Mouse (Mus musculus) A20 (cell line): ENCODE results near the gene Pik3r6.
A peak's percentile ranks its signal among the peaks of the same experiment; 100 is the strongest.

Experiments
- DNase-seq: peaks from one replicate; pipeline ENCODE4 v3.0.0-alpha.2; 2011; ENCODE audit warnings: low read depth, low spot score

Pik3r6 gene

DNA sequence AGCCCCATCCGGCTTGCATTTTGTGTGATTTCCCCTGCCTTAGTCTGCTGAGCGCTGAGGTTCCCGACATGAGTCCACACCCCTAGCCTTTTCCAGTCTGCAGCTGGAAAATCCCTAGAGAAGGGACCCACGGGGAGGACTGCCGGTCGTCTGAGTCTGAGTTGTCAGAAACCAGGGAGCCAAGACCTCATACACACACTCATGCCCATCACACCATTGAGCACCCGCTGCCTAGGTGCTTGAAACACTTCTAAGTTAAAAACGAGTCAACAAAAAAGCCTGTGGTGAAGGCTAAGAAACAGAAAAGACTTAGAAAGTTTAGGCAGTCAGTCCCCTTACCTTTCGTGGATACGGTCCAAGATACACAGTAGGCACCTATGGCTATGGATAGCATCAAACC lies 15.1 kb upstream of the Pik3r6 start:
- no peak for DNase-seq

DNA sequence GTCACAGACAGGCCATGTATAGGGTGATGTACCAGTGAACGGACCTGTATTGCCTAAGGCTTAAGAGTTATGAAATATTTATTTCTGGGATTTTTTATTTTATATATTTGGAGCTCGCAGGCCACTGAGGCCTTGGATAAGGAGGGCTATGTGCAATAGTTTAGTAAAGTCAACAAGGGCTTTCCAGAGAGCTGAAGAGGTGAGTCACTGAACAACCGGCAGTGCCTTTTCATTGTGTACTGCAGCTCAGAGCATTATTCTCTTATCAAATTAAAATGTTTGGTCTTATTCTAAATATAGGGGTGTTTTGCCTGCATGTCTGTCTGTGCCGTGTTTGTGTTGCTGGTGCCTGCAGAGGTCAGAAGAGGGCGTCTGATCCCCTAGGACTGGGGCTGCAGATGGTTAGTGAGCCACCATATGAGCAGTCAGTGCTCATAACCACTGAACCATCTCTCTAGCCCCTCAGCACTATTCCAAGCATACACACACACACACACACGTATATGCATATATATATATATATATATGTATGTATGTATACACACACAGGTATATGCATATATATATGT lies 14.5 kb upstream of the Pik3r6 start:
- no peak for DNase-seq

- no peak for DNase-seq
Observed at GRCm38 (mm10) chr11:68489236-68489635, 13.6 kb upstream of the Pik3r6 start.

DNA sequence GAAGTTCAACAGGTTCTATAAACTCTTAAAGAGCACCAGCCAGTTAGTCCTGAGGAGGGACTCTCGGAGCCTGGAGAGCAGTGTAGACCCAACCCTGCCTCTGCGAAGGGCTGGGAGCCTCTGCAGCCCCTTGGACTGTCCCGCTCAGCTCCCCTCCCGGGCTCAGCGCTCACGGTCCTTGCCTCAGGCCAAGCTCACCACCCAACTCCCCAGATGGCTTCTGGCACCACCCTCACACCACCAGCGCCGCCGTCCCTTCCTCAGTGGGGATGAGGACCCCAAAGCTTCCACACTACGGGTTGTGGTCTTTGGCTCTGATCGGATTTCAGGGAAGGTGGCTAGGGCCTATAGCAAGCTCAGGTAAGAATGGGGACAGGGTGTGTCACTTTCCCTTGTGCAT lies 10.2 kb upstream of the Pik3r6 start:
- DNase-seq: no peak

GRCm38 (mm10) chr11:68493760-68494159 lies 9.1 kb upstream of the Pik3r6 start:
- DNase-seq: no peak

DNA sequence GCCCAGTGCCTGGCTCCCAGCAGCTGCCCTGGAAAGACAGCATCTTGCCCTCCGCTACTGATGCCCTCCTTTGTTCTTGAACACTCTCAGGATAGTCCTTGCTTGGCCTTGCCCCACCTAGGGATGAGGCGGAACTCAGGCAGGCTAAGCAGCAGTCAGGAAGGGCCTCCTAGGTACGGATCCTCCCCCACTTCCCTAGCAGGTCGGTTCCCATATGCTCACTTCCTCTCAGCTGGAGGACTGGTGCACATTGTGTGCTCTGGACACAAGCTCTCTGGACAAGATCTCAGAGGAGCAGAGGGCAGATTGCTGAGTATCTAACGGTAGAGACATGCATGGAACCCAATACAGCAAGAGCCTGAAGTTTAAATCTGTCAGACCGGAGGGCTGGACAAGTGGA lies 5.7 kb upstream of the Pik3r6 start:
- no peak for DNase-seq

DNA sequence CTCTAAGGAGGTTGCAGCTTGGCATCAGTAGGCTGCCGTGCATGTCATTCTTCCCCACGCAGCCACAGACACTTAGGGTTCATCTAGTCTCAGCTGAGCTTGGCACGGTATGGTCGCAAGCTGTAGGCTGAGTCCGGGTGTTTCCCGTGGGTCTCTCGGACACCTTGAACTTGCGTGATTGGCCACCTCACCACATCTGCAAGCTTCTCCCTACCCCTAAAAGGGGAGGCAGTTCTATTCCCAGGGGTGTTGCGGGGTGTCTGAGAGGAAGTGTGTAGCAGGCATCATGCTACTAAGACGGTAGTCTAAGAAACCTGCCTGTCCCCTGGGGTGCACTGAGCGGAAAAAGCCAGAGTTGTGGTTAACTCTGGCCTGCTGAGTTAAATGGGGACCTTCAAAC lies 4.3 kb upstream of the Pik3r6 start:
- peak; percentile 71 for DNase-seq

DNA sequence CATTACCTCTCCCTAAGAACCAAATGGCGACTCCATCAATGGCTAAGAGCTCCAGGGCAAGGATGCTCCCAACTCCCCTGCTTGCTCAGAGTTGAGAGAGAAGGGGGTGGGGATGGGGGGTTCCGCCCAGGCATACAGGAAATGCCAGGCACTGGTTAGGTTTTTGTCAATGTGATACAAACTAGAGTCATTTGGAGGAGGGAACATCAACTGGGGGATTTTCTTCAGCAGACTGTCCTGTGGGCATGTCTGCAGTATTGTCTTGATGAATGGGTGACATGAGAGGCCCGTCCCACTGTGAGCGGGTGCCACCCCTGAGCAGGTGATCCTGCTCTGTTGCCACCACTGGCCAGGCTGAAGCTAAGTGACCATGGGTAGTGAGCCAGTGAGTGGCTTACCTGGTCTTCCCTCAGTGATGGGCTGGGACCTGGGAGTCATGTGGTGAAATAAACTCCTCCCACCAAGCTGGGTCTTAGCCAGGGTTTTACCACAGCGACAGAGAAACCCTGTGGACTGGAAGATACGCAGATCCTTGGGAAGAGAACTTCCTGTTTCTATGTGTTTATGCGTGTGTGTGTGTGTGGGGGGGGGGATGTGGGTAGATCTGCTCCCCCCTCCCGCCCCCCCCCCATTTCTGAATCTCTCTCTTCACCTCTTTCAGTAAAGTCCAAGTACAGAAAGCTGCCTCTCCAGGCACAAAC lies 3.7 kb upstream of the Pik3r6 start:
- DNase-seq: no peak

GRCm38 (mm10) chr11:68500949-68501350 lies 1.9 kb upstream of the Pik3r6 start:
- DNase-seq: no peak

GRCm38 (mm10) chr11:68502408-68502807 lies 411 bp upstream of the Pik3r6 start:
- peak; percentile 23 for DNase-seq

DNA sequence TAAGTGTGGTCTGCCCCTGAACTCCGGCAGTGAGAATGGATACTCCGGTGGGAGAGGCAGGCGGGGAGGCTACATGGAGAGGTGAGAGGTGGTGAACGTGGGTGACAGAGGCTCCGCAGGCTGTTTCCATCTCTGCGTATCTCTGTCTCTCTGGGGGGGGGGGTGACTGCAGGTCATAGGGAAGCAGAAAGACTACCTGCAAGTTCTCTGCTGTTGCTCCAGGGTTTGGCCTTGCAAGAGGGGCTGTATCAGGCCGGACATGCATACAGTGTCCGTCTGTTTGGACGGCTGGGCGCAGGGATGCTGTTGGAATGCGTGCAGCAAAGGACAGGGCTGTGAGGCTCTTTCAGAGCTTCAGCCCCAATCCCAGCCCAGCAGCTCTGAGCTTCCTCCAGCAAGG lies 2.1 kb downstream of the Pik3r6 start:
- DNase-seq: no peak

DNA sequence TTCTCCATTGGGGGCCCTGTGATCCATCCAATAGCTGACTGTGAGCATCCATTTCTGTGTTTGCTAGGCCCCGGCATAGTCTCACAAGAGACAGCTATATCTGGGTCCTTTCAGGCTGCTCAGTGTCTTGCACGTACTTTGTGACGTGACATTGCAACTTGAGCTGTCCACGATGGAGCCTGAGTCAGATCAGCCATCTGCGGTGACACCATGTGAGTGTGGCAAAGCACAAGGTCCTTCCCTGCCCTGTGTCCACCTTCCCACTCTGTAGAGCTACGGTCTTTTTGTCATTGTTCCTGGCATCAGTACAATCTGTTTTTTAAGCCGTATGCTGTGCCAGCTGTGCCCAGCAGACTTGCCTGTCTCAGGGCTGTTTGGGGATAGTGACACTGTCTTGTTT lies 4.4 kb downstream of the Pik3r6 start:
- DNase-seq: no peak

DNA sequence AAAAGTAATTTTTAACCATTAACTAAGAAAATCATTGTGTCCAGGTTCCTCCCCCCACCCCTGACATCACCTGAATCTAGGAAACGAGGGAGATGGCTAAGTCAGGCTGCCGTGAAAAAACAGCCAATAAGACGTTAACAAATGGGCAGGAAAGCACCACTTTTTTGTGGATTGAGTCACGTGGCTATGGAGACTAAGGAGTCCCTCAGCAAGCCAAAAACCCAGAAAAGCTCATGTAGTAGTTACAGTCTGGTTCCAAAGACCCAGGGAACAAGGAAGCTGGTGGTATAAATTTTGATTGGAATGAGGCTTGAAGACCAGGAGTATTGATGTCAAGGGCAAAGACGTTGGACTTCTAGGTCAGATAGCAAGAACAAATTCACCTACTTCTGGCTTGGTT lies 5.8 kb downstream of the Pik3r6 start:
- DNase-seq: no peak

DNA sequence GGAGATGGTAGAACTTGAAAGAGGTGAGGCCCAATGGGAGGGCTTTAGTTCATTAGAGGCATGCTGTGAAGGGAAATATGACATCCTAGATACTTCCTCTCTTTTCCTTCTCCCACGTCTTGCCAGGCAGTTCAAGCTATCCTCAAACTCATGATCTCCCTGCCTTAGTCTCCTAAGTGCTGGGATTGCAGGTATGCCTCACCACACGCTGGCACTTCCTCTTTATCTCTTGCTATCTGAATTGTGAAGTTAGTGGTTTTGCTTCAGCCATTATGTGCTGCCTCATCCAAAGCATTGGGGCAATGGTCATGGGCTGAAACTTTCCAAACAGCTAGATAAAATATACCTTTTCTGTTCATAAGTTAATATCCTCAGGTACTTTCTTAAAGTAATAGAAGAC lies 6.4 kb downstream of the Pik3r6 start:
- DNase-seq: no peak

DNA sequence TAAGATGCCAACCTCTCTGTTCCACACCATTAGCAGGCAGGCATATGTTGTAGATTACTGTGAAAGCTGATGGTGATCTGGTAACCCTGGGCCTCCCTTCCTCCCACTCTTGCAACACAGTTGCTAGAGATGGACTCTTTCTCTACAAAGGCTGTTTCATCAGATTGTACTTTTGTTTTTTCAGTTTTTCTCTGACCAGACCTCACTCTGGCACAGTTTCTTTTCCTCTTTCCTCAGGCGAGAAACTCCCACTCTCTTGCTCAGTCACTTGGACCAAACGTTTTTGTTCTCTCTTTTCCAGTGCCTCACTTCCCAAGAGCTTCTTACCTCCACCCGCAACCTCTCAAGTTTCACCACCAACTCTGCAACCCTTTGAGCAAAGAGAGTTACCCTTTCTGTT lies 11.2 kb downstream of the Pik3r6 start:
- no peak for DNase-seq

GRCm38 (mm10) chr11:68519362-68519761 lies 16.5 kb downstream of the Pik3r6 start:
- no peak for DNase-seq

- DNase-seq: no peak
Observed at GRCm38 (mm10) chr11:68519815-68520214, 17.0 kb downstream of the Pik3r6 start.

GRCm38 (mm10) chr11:68520439-68520838 lies 17.6 kb downstream of the Pik3r6 start:
- no peak for DNase-seq

DNA sequence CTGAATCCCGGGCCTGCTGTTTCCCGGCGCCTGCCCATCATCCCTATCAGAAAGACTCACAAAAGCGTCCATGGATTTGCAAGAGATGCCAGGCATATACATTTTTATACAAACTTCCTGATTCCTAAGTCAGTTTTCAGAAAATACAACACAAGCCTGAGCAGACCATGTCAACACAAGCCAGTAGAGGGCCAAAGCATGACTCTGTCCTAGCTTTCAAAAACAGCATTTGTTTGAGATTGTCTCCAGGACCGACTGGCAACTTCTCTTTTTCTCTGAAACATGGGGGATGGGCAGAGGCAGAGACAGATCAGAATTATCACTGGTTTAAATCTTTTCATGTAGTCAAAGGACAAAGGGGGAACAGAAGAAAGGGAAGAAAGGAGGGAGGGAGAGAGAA lies 18.5 kb downstream of the Pik3r6 start:
- no peak for DNase-seq

- no peak for DNase-seq
Observed at GRCm38 (mm10) chr11:68526441-68526840, 23.6 kb downstream of the Pik3r6 start.

DNA sequence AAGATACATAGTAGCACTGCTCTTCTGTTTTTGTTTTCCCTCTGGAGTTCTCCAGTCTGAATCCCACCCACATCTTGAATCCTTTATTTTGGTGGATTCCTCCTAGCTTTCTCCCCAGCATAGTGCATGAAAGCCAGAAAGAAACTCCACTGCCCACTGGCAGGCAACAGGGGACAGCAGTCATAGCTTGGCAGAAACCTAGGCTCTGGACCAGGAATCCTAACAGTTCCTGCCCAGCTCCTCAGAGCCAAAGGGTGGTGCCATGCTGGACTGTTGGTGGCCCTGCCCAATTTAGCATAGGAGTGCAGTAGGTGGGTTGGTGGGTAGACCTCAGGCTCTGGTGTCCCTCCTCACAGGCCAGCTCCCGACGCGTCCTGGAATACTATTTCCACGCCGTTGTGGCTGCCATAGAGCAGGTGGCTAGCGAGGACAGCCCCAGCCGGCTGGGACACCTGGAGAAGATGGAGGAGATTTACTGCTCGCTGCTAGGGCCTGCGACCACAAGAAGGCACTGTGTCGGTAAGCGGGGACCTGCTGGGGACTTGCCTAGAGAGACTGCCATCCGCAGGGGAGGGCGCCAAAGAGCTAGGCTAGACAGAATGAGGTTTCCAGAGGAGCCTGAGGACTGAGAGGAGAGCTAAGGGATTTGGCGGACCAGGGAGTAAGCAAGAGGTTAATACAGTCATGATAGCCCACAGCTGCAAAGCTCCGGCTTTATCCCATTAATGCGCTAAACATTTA lies 28.4 kb downstream of the Pik3r6 start:
- peak; percentile 41 for DNase-seq

DNA sequence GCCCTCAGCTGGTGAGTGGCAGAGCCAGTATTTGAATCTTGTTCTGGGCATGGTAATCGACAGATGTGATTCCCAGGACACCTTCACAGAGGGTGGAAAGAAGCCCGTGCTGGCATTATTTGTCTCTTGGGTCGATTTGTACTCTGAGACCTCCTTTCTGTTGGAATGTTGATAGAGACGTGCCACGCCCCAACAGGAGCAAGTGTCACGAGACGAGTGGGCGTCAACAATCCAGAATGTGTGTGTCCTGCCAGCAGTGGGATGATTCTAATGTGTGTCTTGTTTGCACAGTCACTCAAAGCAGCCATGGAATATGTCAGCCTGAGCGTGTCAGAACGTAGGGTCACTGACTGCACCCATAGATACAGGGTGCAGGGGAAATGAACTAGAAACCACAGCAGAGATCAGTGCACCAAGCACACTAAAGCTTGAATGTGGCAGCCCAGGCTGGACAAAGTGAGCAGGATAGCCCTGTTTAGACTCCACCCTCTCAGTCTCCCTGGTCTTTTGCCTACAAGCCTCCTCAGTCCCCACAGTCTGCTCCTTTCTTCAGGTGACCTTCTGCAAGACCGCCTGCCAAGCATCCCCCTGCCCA lies 29.2 kb downstream of the Pik3r6 start:
- no peak for DNase-seq

DNA sequence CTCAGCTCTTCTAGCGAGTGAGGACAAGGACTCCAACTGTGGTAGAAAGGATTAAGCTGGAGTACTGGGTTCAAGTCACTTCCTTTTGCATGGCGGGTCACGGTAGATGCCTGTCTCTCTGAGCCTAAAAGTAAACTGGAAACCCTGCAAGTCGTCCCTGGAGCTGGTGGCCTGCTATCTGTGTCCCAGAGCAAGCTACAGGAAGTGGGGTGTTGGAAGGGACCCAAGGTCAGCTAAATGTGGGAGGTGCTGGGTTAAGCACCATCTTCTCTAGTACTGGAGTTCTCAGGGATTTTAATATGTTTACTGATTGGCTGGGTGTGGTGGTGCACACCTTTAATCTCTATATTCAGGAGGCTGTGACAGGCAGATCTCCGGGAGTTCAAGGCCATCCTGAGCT lies 30.0 kb downstream of the Pik3r6 start:
- no peak for DNase-seq
